Mouse (Mus musculus) erythroblast, embryonic 14.5 days (primary cell): ENCODE measurements around the gene Tmem14a.

Experiments used
- GATA1 ChIP-seq: IDR thresholded peaks from 2 replicates; pipeline ENCODE4 v1.6.1; 2012; ENCODE audit warnings: low read length, inconsistent platforms, mixed read lengths
- TAL1 ChIP-seq: IDR thresholded peaks from 3 replicates; pipeline ENCODE4 v1.6.1; 2012; ENCODE audit warnings: low read length, inconsistent platforms, mixed read lengths

DNA sequence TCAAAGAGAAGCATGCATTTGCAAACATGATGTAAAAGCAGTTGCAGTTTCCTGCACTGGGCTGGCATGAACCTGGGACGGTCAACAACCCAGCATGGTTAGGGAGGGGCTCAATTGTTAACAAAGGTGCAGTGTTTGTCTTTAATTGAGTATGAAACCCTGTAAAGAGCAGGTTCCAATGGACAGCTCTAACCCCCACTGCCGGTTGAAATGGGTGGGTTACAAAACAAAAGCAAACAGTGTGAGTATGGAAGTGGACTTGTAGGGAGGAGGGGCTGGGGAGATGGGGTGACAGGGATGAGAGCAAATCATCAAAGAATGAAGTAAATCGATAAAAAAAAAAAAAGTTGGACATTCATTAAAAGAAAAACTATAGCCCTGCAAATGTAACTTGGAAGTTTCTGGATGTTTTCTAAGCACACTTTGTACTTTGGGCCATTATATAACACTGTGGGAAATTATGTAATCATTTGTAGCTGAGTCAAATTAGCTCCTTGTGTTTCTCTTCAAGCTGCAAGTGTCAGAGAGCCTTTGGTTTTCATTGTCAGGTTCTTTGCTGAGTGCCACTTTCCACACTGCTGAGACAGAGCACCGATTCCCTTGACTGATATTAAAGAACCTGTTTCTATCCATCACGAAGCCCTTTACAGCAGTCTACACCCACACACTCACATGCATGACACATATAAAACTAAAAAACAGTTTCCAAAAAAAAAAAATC is 13.5 kb downstream of the Tmem14a start:
- TF ChIP-seq GATA1, result no peak
- no peak for TF ChIP-seq TAL1
